Mouse (Mus musculus): ENCODE data around the gene D630045J12Rik. TPM values are rescaled to one million over a fixed set of nuclear protein-coding genes. Genes with fewer than 3 reads are reported as not detected.

The D630045J12Rik gene
- polyA plus RNA-seq, 1 experiment from 2014 or later = 19.1 TPM

DNA sequence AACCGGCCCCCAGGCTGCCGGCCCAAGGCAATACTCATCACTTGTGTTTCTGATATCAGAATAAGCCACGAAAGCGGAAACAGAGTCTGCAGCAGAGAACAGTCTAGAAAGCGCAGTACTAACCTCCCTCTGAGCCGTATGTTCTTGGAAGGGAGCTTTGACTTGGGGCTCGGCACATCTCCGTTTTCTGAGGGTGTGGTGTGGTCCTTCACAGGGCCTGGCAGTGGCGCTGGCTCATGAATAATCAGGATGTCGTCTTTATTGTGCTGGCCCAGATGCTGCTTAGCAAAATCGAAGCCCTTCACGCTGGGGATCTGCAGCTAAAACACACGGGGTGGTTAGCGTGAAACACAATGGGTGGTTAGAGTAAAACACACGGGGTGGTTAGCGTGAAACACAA, 95.9 kb downstream of the D630045J12Rik start:
- Histone ChIP-seq H3K27me3 (replicated peaks; ENCODE audit: control insufficient read depth, insufficient read depth, low read length) (no peaks in the 10 kb centered on the region), H3K27ac (ENCODE audit: low read length) (no peak overlapping the region), H3K4me3 (replicated peaks; ENCODE audit: low read length) (no peak overlapping the region), H3K36me3 (ENCODE audit: control insufficient read depth, insufficient read depth) (peaks cover 2% of the 10 kb centered on the region; the same call in 1 of the 2 replicates), H3K4me2 (ENCODE audit: low read length) (no peak overlapping the region), H3K9ac (replicated peaks; ENCODE audit: low read depth, low read length) (no peak overlapping the region), H3K4me1 (replicated peaks; ENCODE audit: control insufficient read depth, insufficient read depth, low read length) (peaks cover 6% of the 10 kb centered on the region), H3K9me3 (ENCODE audit: control insufficient read depth, low read length) (no peaks in the 10 kb centered on the region)
- 55% methylated on average over 16 of the region's 16 CpGs for WGBS
- ATAC-seq = no peak

DNA sequence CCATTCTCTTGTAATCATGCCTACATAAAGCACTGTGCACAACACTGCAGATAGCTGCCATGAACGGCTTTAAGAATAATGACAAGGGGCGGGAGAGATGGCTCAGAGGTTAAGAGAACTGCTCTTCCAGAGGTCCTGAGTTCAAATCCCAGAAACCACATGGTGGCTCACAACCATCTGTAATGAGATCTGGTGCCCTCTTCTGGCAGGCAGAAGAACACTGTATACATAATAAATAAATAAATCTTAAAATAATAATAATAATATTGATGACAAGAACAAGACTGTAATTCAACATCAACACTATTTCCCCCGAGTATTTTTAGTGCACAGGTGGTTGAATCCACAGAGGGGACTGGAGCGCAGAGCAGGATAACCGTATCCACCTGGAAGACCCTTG, 97.6 kb downstream of the D630045J12Rik start:
- Histone ChIP-seq H3K4me1 (replicated peaks; ENCODE audit: control insufficient read depth, insufficient read depth, low read length) (peaks cover 6% of the 10 kb centered on the region), H3K4me3 (replicated peaks; ENCODE audit: low read length) (no peak overlapping the region), H3K9ac (replicated peaks; ENCODE audit: low read depth, low read length) (no peak overlapping the region), H3K9me3 (ENCODE audit: control insufficient read depth, low read length) (no peaks in the 10 kb centered on the region), H3K4me2 (ENCODE audit: low read length) (no peak overlapping the region), H3K27me3 (replicated peaks; ENCODE audit: control insufficient read depth, insufficient read depth, low read length) (no peaks in the 10 kb centered on the region), H3K27ac (ENCODE audit: low read length) (no peak overlapping the region), H3K36me3 (ENCODE audit: control insufficient read depth, insufficient read depth) (peaks cover 2% of the 10 kb centered on the region; the same call in 1 of the 2 replicates)
- WGBS = 93% methylated on average over 5 of the region's 5 CpGs
- ATAC-seq = no peak

DNA sequence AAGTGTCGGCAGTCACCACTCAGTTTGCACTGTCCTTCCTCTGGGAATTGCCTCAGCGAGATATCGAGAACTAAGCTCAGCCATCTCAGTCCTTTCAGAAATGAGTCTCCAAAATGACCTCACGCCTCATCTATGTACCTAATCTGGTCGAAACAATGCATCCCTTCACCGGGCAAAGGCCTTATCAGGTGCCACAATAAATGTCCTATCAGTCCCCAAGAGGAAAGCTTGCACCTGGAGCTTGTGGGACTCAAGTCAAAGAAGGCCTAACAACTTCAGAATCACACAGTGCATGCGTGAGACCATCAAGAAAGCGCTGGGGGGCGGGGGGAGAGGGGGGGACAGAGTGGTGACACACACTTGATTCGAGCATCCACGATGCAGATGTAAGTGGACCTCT, 101.5 kb downstream of the D630045J12Rik start:
- peaks cover 16% of the 10 kb centered on the region for H3K36me3 ChIP-seq (ENCODE audit: control insufficient read depth, insufficient read depth)
- no peak overlapping the region for H3K4me2 ChIP-seq (ENCODE audit: low read length)
- no peaks in the 10 kb centered on the region for H3K27me3 ChIP-seq (replicated peaks; ENCODE audit: control insufficient read depth, insufficient read depth, low read length)
- WGBS = 91% methylated on average over 11 of the region's 11 CpGs
- H3K9ac ChIP-seq (replicated peaks; ENCODE audit: low read depth, low read length) = no peak overlapping the region
- H3K9me3 ChIP-seq (ENCODE audit: control insufficient read depth, low read length) = no peaks in the 10 kb centered on the region
- no peak overlapping the region for H3K4me3 ChIP-seq (replicated peaks; ENCODE audit: low read length)
- no peak for ATAC-seq
- no peak overlapping the region for H3K27ac ChIP-seq (ENCODE audit: low read length)
- H3K4me1 ChIP-seq (replicated peaks; ENCODE audit: control insufficient read depth, insufficient read depth, low read length) = no peaks in the 10 kb centered on the region

DNA sequence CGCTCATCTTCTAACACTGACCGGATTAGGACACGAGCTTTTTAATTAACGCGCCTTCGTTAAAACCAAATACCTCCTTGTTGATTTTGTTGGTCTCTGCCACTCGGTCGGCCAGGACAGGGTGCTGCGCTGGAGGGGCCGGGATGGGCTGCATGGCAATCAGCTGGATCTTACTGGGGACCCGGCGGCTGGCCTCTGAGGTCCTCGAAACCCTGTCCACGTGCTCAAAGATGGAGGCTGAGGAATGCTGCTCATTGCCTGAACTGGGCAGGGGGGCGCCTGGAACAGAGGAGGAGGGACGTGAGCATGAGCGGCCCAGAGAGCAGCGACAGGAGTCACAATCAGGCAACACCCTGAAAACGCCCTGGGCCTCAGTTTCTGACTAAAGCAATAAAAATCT, 104.3 kb downstream of the D630045J12Rik start:
- Histone ChIP-seq H3K4me3 (replicated peaks; ENCODE audit: low read length) (no peak overlapping the region), H3K36me3 (ENCODE audit: control insufficient read depth, insufficient read depth) (peaks cover 26% of the 10 kb centered on the region), H3K27me3 (replicated peaks; ENCODE audit: control insufficient read depth, insufficient read depth, low read length) (no peaks in the 10 kb centered on the region), H3K9ac (replicated peaks; ENCODE audit: low read depth, low read length) (no peak overlapping the region), H3K4me2 (ENCODE audit: low read length) (no peak overlapping the region), H3K9me3 (ENCODE audit: control insufficient read depth, low read length) (no peaks in the 10 kb centered on the region), H3K27ac (ENCODE audit: low read length) (no peak overlapping the region), H3K4me1 (replicated peaks; ENCODE audit: control insufficient read depth, insufficient read depth, low read length) (no peaks in the 10 kb centered on the region)
- ATAC-seq = no peak
- 66% methylated on average over 19 of the region's 19 CpGs for WGBS

DNA sequence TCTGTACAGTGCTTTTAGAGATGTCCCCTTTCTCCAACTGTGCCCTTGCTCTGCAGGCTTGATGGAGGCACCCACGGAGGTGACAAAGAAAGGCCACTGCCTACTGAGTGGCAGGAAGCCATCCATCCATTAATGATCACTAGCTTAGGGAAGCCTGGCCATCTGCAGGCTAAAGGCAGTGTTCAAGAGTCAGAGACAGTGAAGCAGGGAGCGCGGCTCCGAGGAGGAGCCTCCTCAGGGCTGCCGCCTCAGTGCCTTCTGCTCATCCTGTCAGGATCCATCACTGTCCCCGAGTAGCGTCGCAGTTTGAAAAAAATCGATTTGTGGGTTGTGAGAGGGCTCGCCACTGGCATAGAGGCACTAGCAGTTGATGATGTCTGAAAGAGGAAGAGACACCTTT, 105.2 kb downstream of the D630045J12Rik start:
- Histone ChIP-seq H3K4me3 (replicated peaks; ENCODE audit: low read length) (no peak overlapping the region), H3K27ac (ENCODE audit: low read length) (no peak overlapping the region), H3K27me3 (replicated peaks; ENCODE audit: control insufficient read depth, insufficient read depth, low read length) (no peaks in the 10 kb centered on the region), H3K36me3 (ENCODE audit: control insufficient read depth, insufficient read depth) (peaks cover 26% of the 10 kb centered on the region), H3K9ac (replicated peaks; ENCODE audit: low read depth, low read length) (no peak overlapping the region), H3K4me2 (ENCODE audit: low read length) (no peak overlapping the region), H3K4me1 (replicated peaks; ENCODE audit: control insufficient read depth, insufficient read depth, low read length) (0 out of 2 replicates have a peak, but pooled peaks cover 2% of the 10 kb centered on the region), H3K9me3 (ENCODE audit: control insufficient read depth, low read length) (no peaks in the 10 kb centered on the region)
- WGBS = 89% methylated on average over 10 of the region's 10 CpGs
- no peak for ATAC-seq

DNA sequence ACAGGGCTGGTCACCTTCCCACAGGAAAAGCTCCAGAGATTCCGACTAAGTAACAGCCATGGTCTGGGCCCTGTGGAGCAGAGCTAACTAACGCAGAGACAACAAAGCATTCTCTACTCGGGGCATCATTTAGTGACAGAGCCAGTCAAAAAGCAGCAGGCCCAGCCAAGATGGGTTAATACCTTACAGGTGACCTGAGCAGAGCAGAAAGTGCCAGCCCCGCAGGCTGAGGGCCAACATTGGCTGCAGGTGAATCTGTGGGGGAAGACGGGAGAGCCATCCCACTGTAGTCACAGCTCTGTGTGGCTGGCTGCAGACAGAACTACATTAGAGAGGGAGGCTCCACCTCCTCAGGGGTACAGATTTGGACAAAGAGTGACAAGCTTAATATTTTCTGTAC, 106.5 kb downstream of the D630045J12Rik start:
- Histone ChIP-seq H3K27me3 (replicated peaks; ENCODE audit: control insufficient read depth, insufficient read depth, low read length) (no peaks in the 10 kb centered on the region), H3K9ac (replicated peaks; ENCODE audit: low read depth, low read length) (no peak overlapping the region), H3K4me3 (replicated peaks; ENCODE audit: low read length) (no peak overlapping the region), H3K4me1 (replicated peaks; ENCODE audit: control insufficient read depth, insufficient read depth, low read length) (0 out of 2 replicates have a peak, but pooled peaks cover 2% of the 10 kb centered on the region), H3K4me2 (ENCODE audit: low read length) (no peak overlapping the region), H3K36me3 (ENCODE audit: control insufficient read depth, insufficient read depth) (peaks cover 29% of the 10 kb centered on the region), H3K9me3 (ENCODE audit: control insufficient read depth, low read length) (no peaks in the 10 kb centered on the region), H3K27ac (ENCODE audit: low read length) (no peak overlapping the region)
- WGBS = 78% methylated on average over 5 of the region's 5 CpGs
- ATAC-seq = no peak

DNA sequence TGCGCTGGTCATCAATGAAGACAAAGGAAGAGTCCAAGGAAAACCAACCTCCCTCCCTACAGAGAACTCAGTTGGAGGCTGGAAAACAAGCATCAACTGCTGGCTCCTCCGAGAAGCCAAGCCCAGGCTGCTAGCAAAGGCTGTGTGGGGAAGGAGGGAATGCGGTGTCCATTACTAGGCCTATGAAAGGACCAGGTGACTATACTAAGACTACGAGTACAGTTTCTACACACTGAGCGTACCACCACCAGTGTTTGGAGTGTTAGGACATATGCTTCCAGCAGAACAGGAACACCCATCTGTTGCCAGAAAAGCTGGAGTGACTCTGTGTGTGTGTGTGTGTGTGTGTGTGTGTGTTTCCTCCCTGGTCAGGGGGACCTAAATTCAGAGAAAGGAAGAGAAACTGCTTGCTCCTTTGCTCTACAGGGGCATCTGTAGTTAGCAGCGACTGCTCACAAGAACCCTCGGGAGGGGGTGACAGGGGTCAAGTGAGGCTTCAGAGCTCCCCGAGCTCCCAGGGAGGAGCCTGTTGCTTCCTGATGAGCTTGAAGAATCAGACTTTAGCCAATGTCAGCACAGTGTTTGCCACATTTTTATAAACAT, 108.2 kb downstream of the D630045J12Rik start:
- ATAC-seq = no peak
- Histone ChIP-seq H3K27me3 (replicated peaks; ENCODE audit: control insufficient read depth, insufficient read depth, low read length) (no peaks in the 10 kb centered on the region), H3K4me2 (ENCODE audit: low read length) (no peak overlapping the region), H3K4me1 (replicated peaks; ENCODE audit: control insufficient read depth, insufficient read depth, low read length) (0 out of 2 replicates have a peak, but pooled peaks cover 2% of the 10 kb centered on the region), H3K4me3 (replicated peaks; ENCODE audit: low read length) (no peak overlapping the region), H3K9me3 (ENCODE audit: control insufficient read depth, low read length) (no peaks in the 10 kb centered on the region), H3K36me3 (ENCODE audit: control insufficient read depth, insufficient read depth) (peaks cover 28% of the 10 kb centered on the region), H3K27ac (ENCODE audit: low read length) (no peak overlapping the region), H3K9ac (replicated peaks; ENCODE audit: low read depth, low read length) (no peak overlapping the region)
- WGBS = 61% methylated on average over 8 of the region's 8 CpGs

DNA sequence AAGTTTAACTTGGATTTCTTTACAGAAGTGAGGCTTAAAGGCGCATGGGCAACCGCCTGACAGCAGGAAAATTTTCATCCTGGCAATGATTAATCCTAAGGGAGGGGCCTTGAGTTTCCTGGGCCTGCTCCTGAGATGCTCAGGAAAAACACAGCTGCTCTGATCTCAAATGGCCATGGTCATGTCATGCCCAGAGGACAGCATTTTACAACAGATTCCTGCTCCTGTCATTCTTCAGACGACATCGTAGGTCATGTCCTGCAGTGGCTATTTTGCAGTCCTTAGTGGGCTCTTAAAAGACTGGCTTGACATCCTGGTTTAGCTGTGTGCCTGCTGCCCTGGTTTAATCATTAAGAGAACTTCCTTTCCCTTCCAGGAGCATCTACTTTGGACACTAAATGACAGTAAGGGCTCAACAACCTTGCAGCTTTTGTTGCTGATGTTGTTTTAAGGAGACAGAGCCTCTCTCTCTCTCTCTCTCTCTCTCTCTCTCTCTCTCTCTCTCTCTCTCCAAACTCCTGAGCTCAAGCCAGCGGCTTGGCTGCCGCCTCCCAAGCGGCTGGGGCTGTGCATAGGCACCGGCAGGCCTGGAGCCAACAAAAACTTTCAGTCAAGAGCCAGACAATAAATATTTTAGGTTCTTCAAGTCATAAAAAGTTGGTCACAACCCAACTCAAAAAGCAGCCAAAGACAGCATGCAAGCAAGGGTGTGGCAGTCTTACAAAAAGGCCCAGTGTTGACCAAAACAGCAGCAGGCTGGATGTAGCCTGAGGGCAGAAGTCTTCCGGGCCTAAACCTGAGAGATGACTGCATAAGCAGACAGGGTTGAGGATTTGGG, 109.4 kb downstream of the D630045J12Rik start:
- peaks cover 26% of the 10 kb centered on the region for H3K36me3 ChIP-seq (ENCODE audit: control insufficient read depth, insufficient read depth)
- H3K27ac ChIP-seq (ENCODE audit: low read length) = no peak overlapping the region

DNA sequence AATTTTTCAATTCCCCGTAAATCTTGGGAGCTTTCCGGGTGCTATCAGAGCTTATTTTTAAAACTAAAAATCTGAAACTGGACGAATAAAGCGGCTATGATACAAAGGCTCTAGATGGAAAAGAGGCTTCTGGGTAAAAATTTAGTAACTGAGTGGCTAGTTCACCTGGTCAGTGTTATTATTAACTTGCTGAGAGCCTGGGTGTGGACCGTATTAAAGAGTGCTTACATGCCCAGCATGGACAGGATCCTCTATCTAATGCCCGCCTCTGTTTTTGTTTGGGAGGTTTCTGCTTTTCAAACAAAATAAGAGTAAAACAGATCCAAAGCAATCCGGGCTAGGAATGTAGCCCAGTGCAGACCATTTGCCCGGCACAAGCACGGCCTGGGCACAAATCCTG, 113.4 kb downstream of the D630045J12Rik start:
- Histone ChIP-seq H3K9me3 (ENCODE audit: control insufficient read depth, low read length) (no peaks in the 10 kb centered on the region), H3K36me3 (ENCODE audit: control insufficient read depth, insufficient read depth) (peaks cover 21% of the 10 kb centered on the region), H3K4me1 (replicated peaks; ENCODE audit: control insufficient read depth, insufficient read depth, low read length) (0 out of 2 replicates have a peak, but pooled peaks cover 2% of the 10 kb centered on the region), H3K27ac (ENCODE audit: low read length) (no peak overlapping the region), H3K4me2 (ENCODE audit: low read length) (no peak overlapping the region), H3K27me3 (replicated peaks; ENCODE audit: control insufficient read depth, insufficient read depth, low read length) (no peaks in the 10 kb centered on the region), H3K9ac (replicated peaks; ENCODE audit: low read depth, low read length) (no peak overlapping the region), H3K4me3 (replicated peaks; ENCODE audit: low read length) (no peak overlapping the region)
- ATAC-seq = no peak
- 92% methylated on average over 9 of the region's 9 CpGs for WGBS

More for the DNA sequence above, 109.4 kb downstream of the D630045J12Rik start:
- ATAC-seq = no peak; the same call in 1 of the 2 replicates
- 69% methylated on average over 9 of the region's 9 CpGs for WGBS
- Histone ChIP-seq H3K4me2 (ENCODE audit: low read length) (no peak overlapping the region), H3K4me1 (replicated peaks; ENCODE audit: control insufficient read depth, insufficient read depth, low read length) (0 out of 2 replicates have a peak, but pooled peaks cover 2% of the 10 kb centered on the region), H3K9me3 (ENCODE audit: control insufficient read depth, low read length) (no peaks in the 10 kb centered on the region), H3K4me3 (replicated peaks; ENCODE audit: low read length) (no peak overlapping the region), H3K27me3 (replicated peaks; ENCODE audit: control insufficient read depth, insufficient read depth, low read length) (no peaks in the 10 kb centered on the region), H3K9ac (replicated peaks; ENCODE audit: low read depth, low read length) (no peak overlapping the region)

All from forebrain, embryonic 16.5 days (tissue).